Mouse (Mus musculus) CH12.LX (cell line): ENCODE data around the gene Brsk2. TPM values are rescaled to one million over a fixed set of nuclear protein-coding genes. Genes with fewer than 3 reads are reported as not detected.

Experiments
- DNase-seq: peaks from one replicate; pipeline ENCODE4 v3.0.0-alpha.2; 2013; ENCODE audit errors: extremely low read depth
- H3K27ac ChIP-seq: 2 replicates; pipeline ENCODE4 v1.5.1; 2012; ENCODE audit warnings: low read depth, mild to moderate bottlenecking, control low read depth, moderate library complexity; ENCODE audit not compliant: insufficient read depth
- H3K27me3 ChIP-seq: replicated peaks from 2 replicates; pipeline ENCODE3; 2012; ENCODE audit warnings: inconsistent platforms
- H3K36me3 ChIP-seq, 2 experiments: replicated peaks in 1 of 2; 2 replicates each; pipeline versions ENCODE3 to v1.6.1; 2012; ENCODE audit warnings: inconsistent platforms in 1 of 2, low read length in 1 of 2, mild to moderate bottlenecking in 1 of 2, mixed read lengths in 1 of 2, moderate library complexity in 1 of 2; ENCODE audit not compliant: control insufficient read depth in 1 of 2, insufficient read depth in 1 of 2
- H3K4me1 ChIP-seq, 2 experiments: 2 replicates each; pipeline ENCODE4 v1.6.1; 2012; ENCODE audit warnings: inconsistent platforms in 1 of 2, moderate library complexity in 1 of 2; ENCODE audit not compliant: insufficient read depth in 2 of 2, control insufficient read depth in 1 of 2
- H3K4me2 ChIP-seq: 2 replicates; pipeline ENCODE4 v1.6.1; 2012; ENCODE audit warnings: low read depth, mild to moderate bottlenecking, control low read depth; ENCODE audit not compliant: poor library complexity, insufficient read depth, severe bottlenecking
- H3K4me3 ChIP-seq, 3 experiments: fragments of 150-350 bp in 1 of 3; sonication (generic) in 1 of 3; replicated peaks in 1 of 3; 2 replicates each; pipeline versions ENCODE3 to v1.5.1; 2011 to 2012; ENCODE audit warnings: low read depth in 2 of 3, low read length in 2 of 3, mild to moderate bottlenecking in 2 of 3, moderate library complexity in 2 of 3, control low read depth in 1 of 3, improper control_type of control experiment in 1 of 3, inconsistent platforms in 1 of 3, mixed read lengths in 1 of 3; ENCODE audit not compliant: poor library complexity in 1 of 3
- H3K79me2 ChIP-seq: replicated peaks from 2 replicates; pipeline ENCODE4 v1.6.1; 2012; ENCODE audit warnings: mild to moderate bottlenecking, moderate library complexity; ENCODE audit not compliant: control insufficient read depth, poor library complexity, insufficient read depth, severe bottlenecking; ENCODE audit errors: extremely low read depth
- H3K9ac ChIP-seq: 2 replicates; pipeline ENCODE4 v1.6.1; 2012; ENCODE audit warnings: low read depth, mild to moderate bottlenecking, control low read depth, moderate library complexity; ENCODE audit not compliant: insufficient read depth
- H3K9me3 ChIP-seq: replicated peaks from 2 replicates; pipeline ENCODE3; 2012; ENCODE audit warnings: low read length, inconsistent platforms, mixed read lengths
- CTCF ChIP-seq, 2 experiments: IDR thresholded peaks in 1 of 2; conservative IDR thresholded peaks in 1 of 2; 2 replicates each; pipeline ENCODE4 v1.5.1; 2011 to 2012; ENCODE audit warnings: low read depth in 2 of 2, low read length in 2 of 2, improper control_type of control experiment in 1 of 2, inconsistent platforms in 1 of 2, mild to moderate bottlenecking in 1 of 2, moderate library complexity in 1 of 2
- ELF1 ChIP-seq: IDR thresholded peaks from 2 replicates; pipeline ENCODE4 v1.6.1; 2014; ENCODE audit warnings: low read depth, mild to moderate bottlenecking, inconsistent platforms, low read length, improper control_type of control experiment
- ETS1 ChIP-seq: conservative IDR thresholded peaks from 2 replicates; pipeline ENCODE4 v1.6.1; 2012; ENCODE audit warnings: low read depth, mild to moderate bottlenecking, inconsistent platforms, low read length, improper control_type of control experiment, moderate library complexity
- GABPA ChIP-seq: IDR thresholded peaks from 2 replicates; pipeline ENCODE4 v1.6.1; 2012; ENCODE audit warnings: low read depth, low read length, improper control_type of control experiment, inconsistent platforms; ENCODE audit not compliant: insufficient replicate concordance
- HCFC1 ChIP-seq: IDR thresholded peaks from 2 replicates; pipeline ENCODE4 v1.6.1; 2012; ENCODE audit warnings: low read depth, mild to moderate bottlenecking, inconsistent platforms, low read length, improper control_type of control experiment
- IRF4 ChIP-seq: IDR thresholded peaks from 2 replicates; pipeline ENCODE4 v1.6.1; 2014; ENCODE audit warnings: low read depth, mild to moderate bottlenecking, inconsistent platforms, low read length, improper control_type of control experiment
- JUND ChIP-seq: conservative IDR thresholded peaks from 2 replicates; pipeline ENCODE4 v1.6.1; 2011; ENCODE audit warnings: low read depth, low read length, improper control_type of control experiment
- KAT2A ChIP-seq: IDR thresholded peaks from 2 replicates; pipeline ENCODE4 v1.6.1; 2012; ENCODE audit warnings: low read length, improper control_type of control experiment, inconsistent platforms; ENCODE audit not compliant: insufficient replicate concordance
- MAX ChIP-seq: IDR thresholded peaks from 2 replicates; pipeline ENCODE4 v1.6.1; 2011; ENCODE audit warnings: low read length, improper control_type of control experiment
- MEF2A ChIP-seq: IDR thresholded peaks from 2 replicates; pipeline ENCODE4 v1.6.1; 2014; ENCODE audit warnings: low read depth, mild to moderate bottlenecking, inconsistent platforms, low read length, improper control_type of control experiment, borderline replicate concordance
- MYC ChIP-seq: IDR thresholded peaks from 2 replicates; pipeline ENCODE4 v1.6.1; 2011; ENCODE audit warnings: low read depth, mild to moderate bottlenecking, improper control_type of control experiment, low read length
- NELFE ChIP-seq: IDR thresholded peaks from 2 replicates; pipeline ENCODE4 v1.6.1; 2011; ENCODE audit warnings: low read depth, low read length, improper control_type of control experiment
- NRF1 ChIP-seq: IDR thresholded peaks from 2 replicates; pipeline ENCODE4 v1.6.1; 2014; ENCODE audit warnings: low read depth, mild to moderate bottlenecking, inconsistent platforms, low read length, improper control_type of control experiment, moderate library complexity
- POLR2A ChIP-seq: IDR thresholded peaks from 2 replicates; pipeline ENCODE4 v1.6.1; 2011; ENCODE audit warnings: low read depth, mild to moderate bottlenecking, improper control_type of control experiment, low read length
- POLR2AphosphoS2 ChIP-seq: IDR thresholded peaks from 2 replicates; pipeline ENCODE4 v1.6.1; 2011; ENCODE audit warnings: low read depth, low read length, improper control_type of control experiment
- SMC3 ChIP-seq: IDR thresholded peaks from 2 replicates; pipeline ENCODE4 v1.6.1; 2011; ENCODE audit warnings: low read depth, low read length, improper control_type of control experiment
- TCF12 ChIP-seq: IDR thresholded peaks from 2 replicates; pipeline ENCODE4 v1.6.1; 2014; ENCODE audit warnings: low read depth, mild to moderate bottlenecking, inconsistent platforms, low read length, improper control_type of control experiment
- UBTF ChIP-seq: IDR thresholded peaks from 2 replicates; pipeline ENCODE4 v1.6.1; 2012; ENCODE audit warnings: low read depth, mild to moderate bottlenecking, inconsistent platforms, low read length, improper control_type of control experiment, moderate library complexity
- USF1 ChIP-seq: IDR thresholded peaks from 2 replicates; pipeline ENCODE4 v1.6.1; 2014; ENCODE audit warnings: low read depth, mild to moderate bottlenecking, inconsistent platforms, low read length, improper control_type of control experiment
- USF2 ChIP-seq: conservative IDR thresholded peaks from 2 replicates; pipeline ENCODE4 v1.6.1; 2011; ENCODE audit warnings: low read depth, low read length, improper control_type of control experiment
- ZKSCAN1 ChIP-seq: IDR thresholded peaks from 2 replicates; pipeline ENCODE4 v1.6.1; 2012; ENCODE audit warnings: low read depth, inconsistent platforms, low read length, improper control_type of control experiment, borderline replicate concordance
- ZMIZ1 ChIP-seq: IDR thresholded peaks from 2 replicates; pipeline ENCODE4 v1.6.1; 2012; ENCODE audit warnings: low read depth, mild to moderate bottlenecking, inconsistent platforms, low read length, improper control_type of control experiment
- dilution Hi-C: fragments of 300-500 bp; cut with MboI; formaldehyde crosslinking; loops from 2 replicates; pipeline ENCODE4 v1.14.3; 2020; ENCODE audit warnings: low sequenced_read_pairs; ENCODE audit not compliant: extremely low pct_unique_long_range_greater_than_20kb, extremely low pct_ligation_motif_present
- in situ Hi-C: fragments of 300-500 bp; cut with MboI; formaldehyde crosslinking; loops from 3 replicates; pipeline ENCODE4 v1.14.3; 2019; ENCODE audit warnings: low sequenced_read_pairs, low pct_ligation_motif_present, low pct_unique_long_range_greater_than_20kb, mixed read lengths
- polyA plus RNA-seq: library from polyadenylated mRNA; unstranded; fragments of >175 nt; gene quantifications from 2 replicates; pipeline ENCODE4 v1.2.1, GENCODE M21; 2012; ENCODE audit warnings: low read depth; ENCODE audit not compliant: insufficient read length
- total RNA-seq, 2 experiments: library from RNA; depleted of rRNA; stranded (reverse); fragments of 300-350 nt in 1 of 2; fragments of >200 nt in 1 of 2; gene quantifications; 2 replicates each; pipeline ENCODE4 v1.2.3; 2012 to 2014

Gene Brsk2
- total and polyA plus RNA-seq, 3 experiments: 5.3 to 11.0 (median 10.9) TPM

DNA sequence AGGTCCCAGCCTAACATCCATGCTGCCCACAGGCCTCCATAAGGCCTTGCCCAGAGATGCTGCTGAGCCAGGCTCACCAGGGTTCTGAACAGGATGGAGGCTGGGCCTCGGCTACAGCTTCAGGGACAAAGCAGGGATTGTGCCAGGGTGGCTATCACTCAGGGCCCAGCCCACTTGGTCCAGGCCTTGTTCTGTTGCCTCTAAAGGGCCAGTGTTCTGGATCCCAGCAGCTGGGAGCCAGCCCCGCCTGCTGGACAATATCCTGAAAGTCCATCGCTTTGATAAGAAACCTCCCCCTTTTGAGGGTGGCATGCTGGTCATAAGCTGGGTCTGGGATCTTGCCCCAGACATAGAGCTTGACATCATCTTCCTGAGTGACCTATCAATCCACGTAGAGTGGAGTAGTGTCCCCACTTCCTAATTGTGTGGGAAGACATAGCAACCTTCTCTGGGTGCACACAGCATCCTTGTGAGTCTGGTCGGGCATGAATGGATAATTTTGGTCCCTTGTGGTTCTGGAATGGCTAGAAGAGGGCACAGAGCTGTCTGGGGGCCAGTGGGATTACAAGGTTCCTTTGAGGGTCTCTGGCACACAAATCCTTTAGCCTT is 6.1 kb downstream of the Brsk2 start:
- TF ChIP-seq POLR2A (no peak), NELFE (no peak), GABPA (no peak), IRF4 (no peak), USF1 (no peak), HCFC1 (no peak), ZMIZ1 (no peak), UBTF (no peak), SMC3 (no peak)
- dilution Hi-C loops (no loop called here), in situ Hi-C loops (no loop called here)
- Histone ChIP-seq H3K4me3 (no peak overlapping the region), H3K36me3 (no peaks in the 10 kb centered on the region), H3K4me1 (no peaks in the 10 kb centered on the region), H3K4me2 (no peak overlapping the region), H3K9ac (no peak overlapping the region), H3K27ac (no peak overlapping the region), H3K79me2 (no peaks in the 10 kb centered on the region), H3K9me3 (peaks cover 2% of the 10 kb centered on the region), H3K27me3 (peaks cover 74% of the 10 kb centered on the region)
- DNase-seq: no peak

DNA sequence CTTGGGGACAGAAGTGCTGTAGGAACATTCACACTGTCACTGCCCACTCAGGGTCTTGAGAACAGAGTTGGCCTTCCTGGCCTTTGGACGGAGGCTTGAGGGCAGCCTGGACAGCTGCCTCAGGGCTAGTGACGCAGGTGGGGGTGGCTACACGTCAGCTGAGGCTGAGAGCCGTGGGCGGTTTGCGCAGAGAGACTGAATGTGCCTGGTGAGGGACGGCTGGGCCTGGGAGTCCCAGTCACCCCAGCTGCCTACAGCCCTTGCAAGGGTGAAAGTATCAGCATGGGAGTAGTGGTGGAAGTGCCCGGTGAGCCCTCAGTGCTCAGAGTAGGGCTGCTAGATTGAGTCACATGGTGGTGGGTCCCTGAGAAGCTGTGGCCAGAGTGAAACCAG is 6.6 kb downstream of the Brsk2 start:
- Histone ChIP-seq H3K4me2 (no peak overlapping the region), H3K27me3 (peaks cover 79% of the 10 kb centered on the region), H3K4me3 (no peak overlapping the region), H3K79me2 (no peaks in the 10 kb centered on the region), H3K36me3 (no peaks in the 10 kb centered on the region), H3K4me1 (no peaks in the 10 kb centered on the region), H3K9ac (no peak overlapping the region), H3K27ac (no peak overlapping the region), H3K9me3 (peaks cover 2% of the 10 kb centered on the region)
- TF ChIP-seq TCF12 (no peak), MEF2A (no peak), USF2 (no peak), GABPA (no peak), MAX (no peak), ETS1 (no peak), ELF1 (no peak), NRF1 (no peak), MYC (no peak), CTCF (conservative IDR thresholded peaks at IDR 0.05 in 1 of 2, IDR thresholded peaks at IDR 0.05 in 1 of 2; ENCODE audit: low read depth in 2 of 2, low read length in 2 of 2) (no peak), ZKSCAN1 (no peak), KAT2A (no peak), UBTF (no peak), JUND (no peak), SMC3 (no peak), POLR2AphosphoS2 (no peak)
- dilution Hi-C loops: no loop called here
- no peak for DNase-seq
- in situ Hi-C loops: no loop called here
